In genomic region chr10:17012541-17012975, GRCm38 (mm10) we compare ENCODE assay signal across 15 mouse cellular contexts.
DNase-seq lines count a peak whose midpoint lies in the region; ATAC-seq and TF ChIP-seq lines count a peak whose summit lies in the region.
"Had no signal": no experiment of that assay in that cellular context is flagged by ENCODE, and none has a peak within 500 bp of the region (broad histone marks: within the 10 kb centered on the region; RNA-seq: fewer than 3 reads in every experiment).

No protein-coding gene starts in this region.

- H3K9me3 ChIP-seq in CH12.LX (replicated peaks; ENCODE audit: low read length) = no peaks in the 10 kb centered on the region
- no peaks in the 10 kb centered on the region for H3K9me3 ChIP-seq in hindbrain, embryonic 14.5 days (ENCODE audit: control insufficient read depth, low read length)
- H3K9me3 ChIP-seq: forebrain, embryonic 15.5 days; kidney, embryonic 15.5 days; lung, embryonic 15.5 days; neural tube, embryonic 13.5 days had no signal

- no peaks in the 10 kb centered on the region; the same call in 1 of the 2 replicates for H3K27me3 ChIP-seq in heart, adult 2 months (ENCODE audit: control insufficient read depth, insufficient read depth, low read length)
- H3K27me3 ChIP-seq in CH12.LX (replicated peaks) = no peaks in the 10 kb centered on the region
- H3K27me3 ChIP-seq in hindbrain, embryonic 14.5 days (ENCODE audit: control insufficient read depth, insufficient read depth, low read length) = no peaks in the 10 kb centered on the region
- H3K27me3 ChIP-seq: forebrain, embryonic 15.5 days; kidney, embryonic 15.5 days; lung, embryonic 15.5 days; neural tube, embryonic 13.5 days had no signal

- 48% methylated on average over 3 of the region's 3 CpGs for WGBS in heart, adult 2 months
- 74% methylated on average over 3 of the region's 3 CpGs for WGBS in hindbrain, embryonic 14.5 days

- peak; percentile 28 to 32 for DNase-seq in heart, adult 9 months (ENCODE audit: low spot score in 2 of 2)
- DNase-seq in heart, adult 2 months = no peak
- DNase-seq in lung, postnatal 36 days = peak; percentile 16
- DNase-seq in lung, postnatal 14 days = no peak
- DNase-seq in CH12.LX (ENCODE audit: extremely low read depth) (no peak), adipocyte (ENCODE audit: low spot score) (peak; percentile 84)
- no peak for DNase-seq in gastrocnemius, postnatal 36 days
- no peak for DNase-seq in hindbrain, embryonic 14.5 days (ENCODE audit: low spot score)
- DNase-seq: cerebellum, adult 8-10 months; liver; retina, postnatal 1 day had no signal

- no peak overlapping the region for H3K27ac ChIP-seq in heart, adult 2 months
- peak overlapping the region; percentile 31; the same call in 1 of the 2 replicates for H3K27ac ChIP-seq in CH12.LX (ENCODE audit: insufficient read depth, low read depth)
- no peak overlapping the region for H3K27ac ChIP-seq in hindbrain, embryonic 14.5 days
- H3K27ac ChIP-seq: forebrain, embryonic 15.5 days; kidney, embryonic 15.5 days; lung, embryonic 15.5 days; neural tube, embryonic 13.5 days had no signal

- no peak for TF ChIP-seq CTCF in heart, adult 2 months (IDR thresholded peaks at IDR 0.05)
- TF ChIP-seq CTCF in CH12.LX (conservative IDR thresholded peaks at IDR 0.05 in 1 of 2, IDR thresholded peaks at IDR 0.05 in 1 of 2; ENCODE audit: low read depth in 2 of 2, low read length in 2 of 2) = no peak

- no peaks in the 10 kb centered on the region; the same call in none of the 2 replicates for H3K4me1 ChIP-seq in heart, adult 2 months (ENCODE audit: control insufficient read depth, insufficient read depth, low read length)
- H3K4me1 ChIP-seq in CH12.LX (ENCODE audit: control insufficient read depth in 1 of 2, insufficient read depth in 2 of 2) = peaks cover 10 to 36% of the 10 kb centered on the region in 2 experiments; a peak in 3 of 4 replicates
- H3K4me1 ChIP-seq in hindbrain, embryonic 14.5 days (replicated peaks; ENCODE audit: control insufficient read depth, insufficient read depth, low read length) = no peaks in the 10 kb centered on the region
- H3K4me1 ChIP-seq: forebrain, embryonic 15.5 days; kidney, embryonic 15.5 days; lung, embryonic 15.5 days had no signal

- dilution Hi-C loops in CH12.LX (cut with MboI; ENCODE audit: extremely low pct_ligation_motif_present, extremely low pct_unique_long_range_greater_than_20kb, low sequenced_read_pairs) = no loop called here

- no peak for TF ChIP-seq POLR2A in heart, adult 2 months (IDR thresholded peaks at IDR 0.05; ENCODE audit: insufficient read depth, low read depth, low read length)
- TF ChIP-seq POLR2A in CH12.LX (IDR thresholded peaks at IDR 0.05; ENCODE audit: low read depth, low read length) = no peak

- peak overlapping the region; percentile 36 for H3K4me2 ChIP-seq in CH12.LX (ENCODE audit: insufficient read depth, low read depth, poor library complexity, severe bottlenecking)
- no peak overlapping the region for H3K4me2 ChIP-seq in hindbrain, embryonic 14.5 days (replicated peaks)
- H3K4me2 ChIP-seq: forebrain, embryonic 15.5 days; kidney, embryonic 15.5 days; lung, embryonic 15.5 days; neural tube, embryonic 13.5 days had no signal

- H3K79me2 ChIP-seq in heart, adult 2 months (replicated peaks; ENCODE audit: control insufficient read depth, insufficient read depth, low read length) = no peaks in the 10 kb centered on the region
- H3K79me2 ChIP-seq in CH12.LX (replicated peaks; ENCODE audit: control insufficient read depth, extremely low read depth, insufficient read depth, poor library complexity, severe bottlenecking) = no peaks in the 10 kb centered on the region

- TF ChIP-seq RAD21 in CH12.LX (IDR thresholded peaks at IDR 0.05; ENCODE audit: low read depth, low read length) = no peak

- intact Hi-C loops in heart, adult 2 months (cut with DNase I) = no loop called here
- intact Hi-C loops in gastrocnemius, postnatal 36 days (cut with DNase I) = no loop called here

- H3K4me3 ChIP-seq in heart, adult 2 months = no peak overlapping the region
- no peak overlapping the region for H3K4me3 ChIP-seq in CH12.LX (replicated peaks in 1 of 3; ENCODE audit: low read depth in 2 of 3, low read length in 2 of 3, poor library complexity in 1 of 3)
- no peak overlapping the region for H3K4me3 ChIP-seq in hindbrain, embryonic 14.5 days (replicated peaks; ENCODE audit: low read length)
- H3K4me3 ChIP-seq: forebrain, embryonic 15.5 days; kidney, embryonic 15.5 days; lung, embryonic 15.5 days; neural tube, embryonic 13.5 days had no signal

- no peak for TF ChIP-seq EP300 in heart, adult 2 months (IDR thresholded peaks at IDR 0.05; ENCODE audit: insufficient read depth, low read depth, low read length)
- no peak for TF ChIP-seq EP300 in CH12.LX (IDR thresholded peaks at IDR 0.05; ENCODE audit: low read length)

- no peaks in the 10 kb centered on the region for H3K36me3 ChIP-seq in heart, adult 2 months (ENCODE audit: control insufficient read depth, insufficient read depth, low read length)
- no peaks in the 10 kb centered on the region for H3K36me3 ChIP-seq in CH12.LX (replicated peaks in 1 of 2; ENCODE audit: control insufficient read depth in 1 of 2, insufficient read depth in 1 of 2, low read length in 1 of 2)
- no peaks in the 10 kb centered on the region for H3K36me3 ChIP-seq in hindbrain, embryonic 14.5 days (replicated peaks; ENCODE audit: control insufficient read depth, insufficient read depth)
- H3K36me3 ChIP-seq: forebrain, embryonic 15.5 days; kidney, embryonic 15.5 days; lung, embryonic 15.5 days; neural tube, embryonic 13.5 days had no signal

- no peak for ATAC-seq in hindbrain, embryonic 14.5 days (ENCODE audit: low FRiP score)
- ATAC-seq: forebrain, embryonic 15.5 days had no signal

- no peak overlapping the region for H3K9ac ChIP-seq in heart, adult 2 months (ENCODE audit: low read depth, low read length)
- peak overlapping the region; percentile 63 for H3K9ac ChIP-seq in CH12.LX (ENCODE audit: insufficient read depth, low read depth)
- no peak overlapping the region for H3K9ac ChIP-seq in hindbrain, embryonic 14.5 days
- H3K9ac ChIP-seq: forebrain, embryonic 15.5 days; kidney, embryonic 15.5 days; lung, embryonic 15.5 days; neural tube, embryonic 13.5 days had no signal

- in situ Hi-C loops in CH12.LX (cut with MboI; ENCODE audit: low pct_ligation_motif_present, low pct_unique_long_range_greater_than_20kb, low sequenced_read_pairs) = no loop called here

TF ChIP-seq in CH12.LX, 34 proteins besides CTCF, POLR2A, EP300 and RAD21:
- 0 out of 2 replicates have a peak, but pooled peaks have one; percentile 28 for TF ChIP-seq KAT2A (IDR thresholded peaks at IDR 0.05; ENCODE audit: insufficient replicate concordance, low read length)
- TF ChIP-seq SIN3A (IDR thresholded peaks at IDR 0.05; ENCODE audit: low read length) = no peak
- 0 out of 2 replicates have a peak, but pooled peaks have one; percentile 8 for TF ChIP-seq MAFK (IDR thresholded peaks at IDR 0.05; ENCODE audit: insufficient replicate concordance, low read length)

Comparison
In these comparisons a context has a peak if more than half of its experiments do, and no peak if none do; other contexts are left out.
1. DNase-seq: peak in heart, adult 9 months (2 of 2), lung, postnatal 36 days (single experiment) and adipocyte (single experiment); none in heart, adult 2 months (0 of 2), lung, postnatal 14 days (single experiment), CH12.LX (single experiment), gastrocnemius, postnatal 36 days (0 of 2) and hindbrain, embryonic 14.5 days (single experiment).